Mouse (Mus musculus) T-helper 1 cell (primary cell): ENCODE results near the gene Ccdc177.

ENCODE experiments used
- in situ Hi-C: fragments of 300-600 bp; cut with MboI, MseI; formaldehyde crosslinking; loops from one replicate; pipeline ENCODE4 v1.15.1; 2025; ENCODE audit warnings: high pct_unique_total_duplicates

Gene Ccdc177

GRCm38 (mm10) chr12:80760396-80760801 is at the start of gene Ccdc177:
Gene Ccdc177, minus strand, starts transcription at chr12:80760687.
- in situ Hi-C loops: loop anchor here (5.0 kb wide), 1 partner anchor 137 kb away; no protein-coding TSS in a partner anchor

- in situ Hi-C loops: no loop called here
These were observed 49.5 kb upstream of the Ccdc177 start for GRCm38 (mm10) chr12:80810005-80810404.

GRCm38 (mm10) chr12:80807451-80808085 is 47.1 kb upstream of the Ccdc177 start:
- in situ Hi-C loops: no loop called here

GRCm38 (mm10) chr12:80804861-80805428 is 44.5 kb upstream of the Ccdc177 start:
- in situ Hi-C loops: no loop called here

GRCm38 (mm10) chr12:80803924-80804323 is 43.4 kb upstream of the Ccdc177 start:
- in situ Hi-C loops: no loop called here

- in situ Hi-C loops: no loop called here
These were observed 41.0 kb upstream of the Ccdc177 start for GRCm38 (mm10) chr12:80801443-80801842.

- in situ Hi-C loops: no loop called here
These were observed 39.7 kb upstream of the Ccdc177 start for GRCm38 (mm10) chr12:80800156-80800555.

- in situ Hi-C loops: loop anchor here (5.0 kb wide), 1 partner anchor 54 kb away; no protein-coding TSS in a partner anchor
These were observed 37.8 kb upstream of the Ccdc177 start for GRCm38 (mm10) chr12:80798271-80798670.

GRCm38 (mm10) chr12:80794935-80795785 is 34.7 kb upstream of the Ccdc177 start:
- in situ Hi-C loops: loop anchor here (5.0 kb wide), 1 partner anchor 57 kb away; no protein-coding TSS in a partner anchor

- in situ Hi-C loops: no loop called here
These were observed 34.0 kb upstream of the Ccdc177 start for GRCm38 (mm10) chr12:80794522-80794921.

GRCm38 (mm10) chr12:80793535-80793934 is 33.0 kb upstream of the Ccdc177 start:
- in situ Hi-C loops: no loop called here

GRCm38 (mm10) chr12:80792867-80793266 is 32.4 kb upstream of the Ccdc177 start:
- in situ Hi-C loops: no loop called here

GRCm38 (mm10) chr12:80791571-80792444 is 31.3 kb upstream of the Ccdc177 start:
- in situ Hi-C loops: no loop called here

- in situ Hi-C loops: no loop called here
These were observed 30.4 kb upstream of the Ccdc177 start for GRCm38 (mm10) chr12:80790700-80791570.

- in situ Hi-C loops: loop anchor here (5.0 kb wide), 1 partner anchor 37 kb away; no protein-coding TSS in a partner anchor
These were observed 29.6 kb upstream of the Ccdc177 start, which contains the start of gene Susd6 for GRCm38 (mm10) chr12:80789849-80790694. Gene Susd6, plus strand, starts transcription at chr12:80790510.

- in situ Hi-C loops: loop anchor here (5.0 kb wide), 1 partner anchor 38 kb away; no protein-coding TSS in a partner anchor
These were observed 28.8 kb upstream of the Ccdc177 start for GRCm38 (mm10) chr12:80789276-80789675.

GRCm38 (mm10) chr12:80788188-80788587 is 27.7 kb upstream of the Ccdc177 start:
- in situ Hi-C loops: loop anchor here (5.0 kb wide), 1 partner anchor 39 kb away; no protein-coding TSS in a partner anchor

GRCm38 (mm10) chr12:80787604-80788003 is 27.1 kb upstream of the Ccdc177 start:
- in situ Hi-C loops: loop anchor here (5.0 kb wide), 1 partner anchor 40 kb away; no protein-coding TSS in a partner anchor

GRCm38 (mm10) chr12:80786591-80786990 is 26.1 kb upstream of the Ccdc177 start:
- in situ Hi-C loops: loop anchor here (5.0 kb wide), 1 partner anchor 41 kb away; no protein-coding TSS in a partner anchor
